Mouse (Mus musculus) small intestine, adult 2 months (tissue): ENCODE measurements around the gene Magoh. TPM values are rescaled to one million over a fixed set of nuclear protein-coding genes. Genes with fewer than 3 reads are reported as not detected.

Experiments used
- H3K27ac ChIP-seq: fragments of 200-500 bp; 2 replicates; pipeline ENCODE4 v1.5.1; 2012; ENCODE audit warnings: low read depth, low read length, control low read depth, inconsistent platforms; ENCODE audit not compliant: insufficient read depth
- H3K27me3 ChIP-seq: fragments of 200-500 bp; 2 replicates; pipeline ENCODE4 v1.6.1; 2012; ENCODE audit warnings: mild to moderate bottlenecking, moderate library complexity, low read length, inconsistent platforms; ENCODE audit not compliant: control insufficient read depth, insufficient read depth
- H3K36me3 ChIP-seq: fragments of 200-500 bp; 2 replicates; pipeline ENCODE4 v1.6.1; 2012; ENCODE audit warnings: mild to moderate bottlenecking, low read length, control low read depth, inconsistent platforms; ENCODE audit not compliant: control insufficient read depth, insufficient read depth
- H3K4me1 ChIP-seq: fragments of 200-500 bp; 2 replicates; pipeline ENCODE4 v1.6.1; 2012; ENCODE audit warnings: low read length, inconsistent platforms, mixed read lengths; ENCODE audit not compliant: control insufficient read depth, insufficient read depth, insufficient read length
- H3K4me3 ChIP-seq: fragments of 200-500 bp; 2 replicates; pipeline ENCODE4 v1.5.1; 2012; ENCODE audit warnings: low read depth, mild to moderate bottlenecking, control low read depth, inconsistent platforms, low read length, moderate library complexity
- CTCF ChIP-seq: fragments of 200-500 bp; IDR thresholded peaks from 2 replicates; pipeline ENCODE4 v1.5.1; 2012; ENCODE audit warnings: low read depth, mild to moderate bottlenecking, control low read depth, inconsistent platforms, low read length, moderate library complexity, mixed read lengths; ENCODE audit not compliant: insufficient replicate concordance, insufficient read length; ENCODE audit errors: extremely low read depth
- POLR2A ChIP-seq: fragments of 200-500 bp; IDR thresholded peaks from 2 replicates; pipeline ENCODE4 v1.6.1; 2012; ENCODE audit warnings: low read depth, mild to moderate bottlenecking, control low read depth, inconsistent platforms, low read length, moderate library complexity
- WGBS: fragments of 180-500 bp; shearing (Covaris S2); methylation state at CpG from one replicate; pipeline ENCODE4 v1.1.7; 2018; 5-methylcytosine and 5-hydroxymethylcytosine counted together
- polyA plus RNA-seq: library from polyadenylated mRNA; depleted of rRNA; stranded (reverse); fragments of >200 nt; gene quantifications from 2 replicates; pipeline ENCODE4 v1.2.3, GENCODE M21; 2012; rRNA removed

Magoh gene
- 4.1 and 8.0 TPM in 2 replicates for polyA plus RNA-seq

DNA sequence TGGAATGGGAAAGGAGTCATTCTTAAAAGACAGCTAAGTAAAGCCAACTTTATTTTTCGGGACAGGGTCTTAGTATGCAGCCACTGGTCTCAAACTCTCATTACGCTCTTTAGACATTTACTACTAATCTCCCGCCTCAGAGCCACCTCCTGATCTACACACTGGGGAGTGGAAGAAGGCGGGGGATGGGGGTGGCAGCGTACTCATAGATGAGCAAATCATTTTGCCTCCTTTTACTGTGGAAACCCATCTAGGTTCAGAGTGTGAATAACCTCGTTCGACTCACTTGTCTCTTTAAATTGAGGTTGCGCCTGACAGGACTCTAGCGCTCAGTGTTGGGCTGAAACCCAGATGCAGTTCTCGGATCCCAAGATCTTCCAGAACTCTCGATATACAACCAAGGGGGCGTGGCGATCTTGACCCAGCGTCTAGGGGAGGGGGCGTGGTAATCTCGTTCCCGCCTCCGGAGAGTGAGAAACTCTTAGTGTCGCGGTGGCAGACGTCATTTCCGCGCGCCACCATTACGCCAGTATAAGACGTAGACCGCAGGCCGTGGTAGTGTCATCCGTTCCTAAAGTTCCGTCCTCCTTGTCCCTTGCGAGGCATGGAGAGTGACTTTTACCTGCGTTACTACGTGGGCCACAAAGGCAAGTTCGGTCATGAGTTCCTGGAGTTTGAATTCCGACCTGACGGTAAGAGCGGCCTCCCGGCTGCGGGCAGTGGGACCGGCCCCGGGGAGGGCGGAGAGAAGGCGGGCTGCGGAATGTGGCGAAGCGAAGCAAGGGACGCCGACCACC, at the start of gene Magoh:
Gene Magoh, plus strand, starts transcription at position 502 of the 797 bp plus-strand sequence.
- Histone ChIP-seq H3K4me1 (no peaks in the 10 kb centered on the region), H3K27me3 (no peaks in the 10 kb centered on the region), H3K36me3 (peaks cover 19% of the 10 kb centered on the region), H3K27ac (peak within 1 kb of the TSS; percentile 44), H3K4me3 (peak within 1 kb of the TSS; percentile 68)
- WGBS: 2% methylated on average over 48 of the region's 48 CpGs
- peak; percentile 56; the same call in 1 of the 2 replicates for TF ChIP-seq POLR2A
- no peak for TF ChIP-seq CTCF

- no peak overlapping the region for H3K4me3 ChIP-seq
- H3K4me1 ChIP-seq: peaks cover 6% of the 10 kb centered on the region; the same call in 1 of the 2 replicates
- no peaks in the 10 kb centered on the region for H3K27me3 ChIP-seq
- 87% methylated on average over 10 of the region's 10 CpGs for WGBS
- no peak overlapping the region for H3K27ac ChIP-seq
- no peaks in the 10 kb centered on the region for H3K36me3 ChIP-seq
- TF ChIP-seq CTCF (no peak), POLR2A (no peak)
These were observed 49.4 kb upstream of the Magoh start for GRCm38 (mm10) chr4:107830189-107830588.

DNA sequence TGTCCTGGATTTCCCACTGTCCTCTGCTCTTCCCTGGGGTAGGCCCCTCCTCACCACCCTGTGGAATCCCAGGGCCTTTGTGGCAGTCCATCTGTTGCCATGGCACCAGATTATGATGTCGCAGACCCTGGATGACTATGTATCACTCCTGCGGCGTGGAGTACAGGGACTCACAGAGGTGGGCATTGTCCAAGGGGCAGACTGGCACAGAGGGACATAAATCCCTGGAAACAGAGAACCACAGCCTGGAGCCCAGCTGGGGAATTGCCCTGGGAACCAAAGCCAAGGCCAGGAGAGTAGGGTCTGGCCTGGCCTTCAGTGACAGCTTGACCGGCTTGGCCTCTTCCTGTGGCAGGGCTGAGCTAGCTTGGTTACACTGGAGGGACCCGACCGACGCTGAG, 48.7 kb upstream of the Magoh start:
- TF ChIP-seq POLR2A (no peak), CTCF (no peak)
- WGBS: 92% methylated on average over 7 of the region's 7 CpGs
- H3K27ac ChIP-seq: no peak overlapping the region

GRCm38 (mm10) chr4:107831678-107832077, 47.9 kb upstream of the Magoh start:
- H3K27ac ChIP-seq: no peak overlapping the region
- no peaks in the 10 kb centered on the region for H3K27me3 ChIP-seq
- TF ChIP-seq POLR2A: no peak
- TF ChIP-seq CTCF: no peak
- 93% methylated on average over 6 of the region's 6 CpGs for WGBS
- no peaks in the 10 kb centered on the region for H3K36me3 ChIP-seq
- no peak overlapping the region for H3K4me3 ChIP-seq
- H3K4me1 ChIP-seq: peaks cover 6% of the 10 kb centered on the region; the same call in 1 of the 2 replicates

More for the DNA sequence above, 48.7 kb upstream of the Magoh start:
- Histone ChIP-seq H3K4me1 (peaks cover 6% of the 10 kb centered on the region; the same call in 1 of the 2 replicates), H3K4me3 (no peak overlapping the region), H3K27me3 (no peaks in the 10 kb centered on the region), H3K36me3 (no peaks in the 10 kb centered on the region)

GRCm38 (mm10) chr4:107833525-107833924, 46.0 kb upstream of the Magoh start:
- no peak for TF ChIP-seq CTCF
- TF ChIP-seq POLR2A: no peak
- Histone ChIP-seq H3K27ac (no peak overlapping the region), H3K27me3 (no peaks in the 10 kb centered on the region), H3K36me3 (no peaks in the 10 kb centered on the region), H3K4me1 (peaks cover 6% of the 10 kb centered on the region; the same call in 1 of the 2 replicates), H3K4me3 (no peak overlapping the region)
- WGBS: 49% methylated on average over 5 of the region's 5 CpGs

- Histone ChIP-seq H3K4me1 (peaks cover 6% of the 10 kb centered on the region; the same call in 1 of the 2 replicates), H3K4me3 (no peak overlapping the region), H3K36me3 (no peaks in the 10 kb centered on the region), H3K27ac (no peak overlapping the region), H3K27me3 (no peaks in the 10 kb centered on the region)
- no peak for TF ChIP-seq POLR2A
- no peak for TF ChIP-seq CTCF
- 28% methylated on average over 22 of the region's 22 CpGs for WGBS
These were observed 44.8 kb upstream of the Magoh start for GRCm38 (mm10) chr4:107834643-107835314.

DNA sequence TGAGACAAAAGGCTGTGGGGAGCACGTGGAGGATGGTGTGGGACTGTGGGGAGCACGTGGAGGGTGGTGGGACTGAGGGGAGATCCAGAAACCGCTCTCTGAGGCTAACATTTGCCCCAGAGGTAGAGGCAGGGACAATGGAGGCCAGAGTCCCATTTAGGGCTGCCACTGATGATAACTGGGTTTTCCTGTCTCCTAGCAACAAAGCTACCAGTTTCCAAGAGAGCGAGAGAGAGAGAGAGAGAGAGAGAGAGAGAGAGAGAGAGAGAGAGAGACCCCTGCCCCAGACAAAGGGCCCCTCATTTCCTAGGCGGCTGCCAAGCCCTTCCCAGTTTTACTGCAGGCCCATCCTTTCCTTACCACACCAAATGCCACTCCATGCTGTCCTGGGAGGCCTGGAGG, 44.0 kb upstream of the Magoh start:
- 47% methylated on average over 5 of the region's 5 CpGs for WGBS

More for the DNA sequence above, 44.0 kb upstream of the Magoh start:
- Histone ChIP-seq H3K27ac (no peak overlapping the region), H3K27me3 (no peaks in the 10 kb centered on the region), H3K36me3 (no peaks in the 10 kb centered on the region), H3K4me1 (peaks cover 6% of the 10 kb centered on the region; the same call in 1 of the 2 replicates), H3K4me3 (no peak overlapping the region)
- TF ChIP-seq CTCF: no peak
- TF ChIP-seq POLR2A: no peak
